Comparison of ENCODE assay signal across 8 mouse cellular contexts in the genomic region with DNA sequence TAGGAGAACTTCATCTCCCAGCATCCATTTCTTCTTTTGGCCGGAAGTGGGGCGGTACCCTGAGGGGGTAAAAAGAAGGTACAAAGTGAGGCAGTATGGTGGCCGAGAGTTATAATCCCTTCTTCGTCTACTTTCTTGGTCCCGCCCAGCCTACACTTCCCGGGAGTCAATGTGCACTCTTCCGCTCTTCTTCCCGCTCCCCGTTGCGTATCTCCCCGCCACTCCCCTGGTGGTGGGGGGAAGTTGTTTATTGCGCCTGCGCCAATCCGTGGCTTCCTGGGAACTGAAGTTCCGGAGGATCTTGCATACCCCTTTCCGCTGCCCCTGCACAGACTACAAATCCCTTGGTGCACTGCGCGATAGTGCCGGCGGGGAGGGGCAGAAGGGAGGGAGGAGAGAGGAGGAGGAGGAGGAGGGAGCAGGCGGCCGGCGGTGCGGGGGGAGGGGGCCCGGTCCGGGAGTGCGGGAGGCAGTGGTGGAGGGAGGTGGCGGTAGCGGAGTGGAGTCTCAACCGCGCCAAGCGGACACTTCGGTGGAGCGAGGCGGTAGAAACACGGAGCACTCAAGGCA. TPM values are rescaled to one million over a fixed set of nuclear protein-coding genes. Genes with fewer than 3 reads are reported as not detected.
DNase-seq lines count a peak whose midpoint lies in the region; ATAC-seq lines count a peak whose summit lies in the region.

TSS of gene Phf23 (plus strand) at position 387 of the 570 bp plus-strand sequence.

- H3K4me3 ChIP-seq in forebrain, embryonic 14.5 days (ENCODE audit: low read depth, low read length), result peak within 1 kb of the TSS; percentile 96
- H3K4me3 ChIP-seq in neural tube, embryonic 15.5 days (replicated peaks), result peak within 1 kb of the TSS; percentile 89

- peak within 1 kb of the TSS; percentile 95 for H3K27ac ChIP-seq in forebrain, embryonic 14.5 days (ENCODE audit: low read depth, low read length)
- H3K27ac ChIP-seq in neural tube, embryonic 15.5 days (replicated peaks), result peak within 1 kb of the TSS; percentile 94

- peak within 1 kb of the TSS; percentile 61 for H3K4me2 ChIP-seq in forebrain, embryonic 14.5 days (ENCODE audit: low read length)
- H3K4me2 ChIP-seq in neural tube, embryonic 15.5 days, result peak within 1 kb of the TSS; percentile 73

- peaks cover 18% of the 10 kb centered on the region for H3K4me1 ChIP-seq in forebrain, embryonic 14.5 days (ENCODE audit: control insufficient read depth, insufficient read depth, low read length)
- peaks cover 47% of the 10 kb centered on the region for H3K4me1 ChIP-seq in neural tube, embryonic 15.5 days

- intact Hi-C loops in heart, postnatal 14 days (cut with DNase I), result loop anchor here (10.0 kb wide), 1 partner anchor 659 kb away; the partner anchor contains the start of genes Eno3 and Pfn1

- WGBS in forebrain, embryonic 14.5 days, result 1% methylated on average over 36 of the region's 36 CpGs
- under 1% methylated on average over 36 of the region's 36 CpGs for WGBS in neural tube, embryonic 15.5 days

- ATAC-seq in forebrain, embryonic 14.5 days, result peak; percentile 83
- peak; percentile 82 for ATAC-seq in neural tube, embryonic 15.5 days (ENCODE audit: low FRiP score)

- peak; percentile 100 for DNase-seq in ES-CJ7 (ENCODE audit: low read depth, low spot score)
- DNase-seq in cerebellum, adult 11 months, result peak; percentile 96
- DNase-seq in forebrain, embryonic 14.5 days (ENCODE audit: low spot score), result peak; percentile 99
- peak; percentile 96 to 97 for DNase-seq in heart, postnatal 14 days
- DNase-seq in layer of hippocampus, adult 11-12 months (ENCODE audit: low spot score), result peak; percentile 97
- peak; percentile 99 for DNase-seq in lung, adult 18-20 months
- DNase-seq in testis, postnatal 14 days (ENCODE audit: low spot score), result peak; percentile 98

- H3K36me3 ChIP-seq in forebrain, embryonic 14.5 days (ENCODE audit: control insufficient read depth, insufficient read depth, low read length), result peaks cover 43% of the 10 kb centered on the region
- H3K36me3 ChIP-seq in neural tube, embryonic 15.5 days, result peaks cover 36% of the 10 kb centered on the region

- no peaks in the 10 kb centered on the region for H3K9me3 ChIP-seq in forebrain, embryonic 14.5 days (replicated peaks; ENCODE audit: control insufficient read depth, low read length)
- no peaks in the 10 kb centered on the region for H3K9me3 ChIP-seq in neural tube, embryonic 15.5 days (replicated peaks)

- H3K27me3 ChIP-seq in forebrain, embryonic 14.5 days (replicated peaks; ENCODE audit: control insufficient read depth, insufficient read depth, low read length), result no peaks in the 10 kb centered on the region
- no peaks in the 10 kb centered on the region for H3K27me3 ChIP-seq in neural tube, embryonic 15.5 days (replicated peaks)

- peak within 1 kb of the TSS; percentile 91 for H3K9ac ChIP-seq in forebrain, embryonic 14.5 days (ENCODE audit: low read length)
- H3K9ac ChIP-seq in neural tube, embryonic 15.5 days (replicated peaks), result peak within 1 kb of the TSS; percentile 83

RNA-seq across cellular contexts. Expression of gene Phf23, which starts in this region (rescaled TPM):
- 49.4 and 49.6 TPM in 2 replicates for polyA plus RNA-seq in forebrain, embryonic 14.5 days (2014; fragmentation: Nextera tagmentation; extraction: Ambion mirVana)
- 10 to 100 TPM; 27.4 to 31.5 TPM for total RNA-seq in heart, postnatal 14 days (2021)
- polyA plus RNA-seq in neural tube, embryonic 15.5 days (2015; fragmentation: Nextera tagmentation; extraction: Ambion mirVana), result 53.5 and 57.8 TPM in 2 replicates

Comparison
In these comparisons a context has a peak if more than half of its experiments do, and no peak if none do; other contexts are left out.
1. Peak in every context shown above with its lines: DNase-seq, ATAC-seq, H3K4me3 ChIP-seq and H3K27ac ChIP-seq.